Mouse (Mus musculus): Measurements from ENCODE around the gene Usp40. TPM values are rescaled to one million over a fixed set of nuclear protein-coding genes. Genes with fewer than 3 reads are reported as not detected.

Usp40 gene
- total RNA-seq, 2 experiments from 2014 or later = 15.1 to 27.2 TPM

GRCm38 (mm10) chr1:87906361-87906956, 101.9 kb downstream of the Usp40 start:
- no peak for DNase-seq (ENCODE audit: low spot score in 2 of 2)
- intact Hi-C loops (cut with DNase I) = no loop called here

GRCm38 (mm10) chr1:87902186-87902585, 106.2 kb downstream of the Usp40 start:
- intact Hi-C loops (cut with DNase I) = no loop called here

GRCm38 (mm10) chr1:87900979-87901378, 107.4 kb downstream of the Usp40 start:
- DNase-seq (ENCODE audit: low spot score in 2 of 2) = no peak
- intact Hi-C loops (cut with DNase I) = no loop called here

More at GRCm38 (mm10) chr1:87902186-87902585, 106.2 kb downstream of the Usp40 start:
- DNase-seq (ENCODE audit: low spot score in 2 of 2) = no peak

GRCm38 (mm10) chr1:87899701-87900100, 108.7 kb downstream of the Usp40 start:
- intact Hi-C loops (cut with DNase I) = no loop called here

GRCm38 (mm10) chr1:87896921-87897320, 111.4 kb downstream of the Usp40 start:
- DNase-seq (ENCODE audit: low spot score in 2 of 2) = no peak
- intact Hi-C loops (cut with DNase I) = no loop called here

More at GRCm38 (mm10) chr1:87899701-87900100, 108.7 kb downstream of the Usp40 start:
- DNase-seq (ENCODE audit: low spot score in 2 of 2) = no peak

Small RNA genes within 50 kb of the gene (microRNA-seq; reads per million reads assigned to microRNA genes)
- not detected for gene Gm25198

Other genes starting within 250 kb of the Usp40 start
- gene Sag, start 204.9 kb downstream of the Usp40 start, total RNA-seq (2021) = 1 to 10 TPM; 2.0 to 3.7 TPM
- gene Dgkd, start 155.3 kb downstream of the Usp40 start, total RNA-seq (2021) = 100 to 1,000 TPM in 1 of 2 experiments, 10 to 100 TPM in 1; 88.0 to 122 TPM
- not detected for gene Ugt1a10, start 46.8 kb upstream of the Usp40 start, total RNA-seq (2021)
- gene Ugt1a9, start 62.2 kb upstream of the Usp40 start, total RNA-seq (2021) = not detected
- gene Ugt1a8, start 79.3 kb upstream of the Usp40 start, total RNA-seq (2021) = not detected
- gene Ugt1a7c, start 86.5 kb upstream of the Usp40 start, total RNA-seq (2021) = under 1 TPM; 0.44 to 0.82 TPM
- under 1 TPM in 1 of 2 experiments, not detected in 1; 0.22 TPM for gene Ugt1a6b, start 94.7 kb upstream of the Usp40 start, total RNA-seq (2021)
- 1 to 10 TPM in 1 of 2 experiments, under 1 TPM in 1; 0.96 to 1.2 TPM for gene Ugt1a6a, start 126.3 kb upstream of the Usp40 start, total RNA-seq (2021)
- gene Ugt1a5, start 157.5 kb upstream of the Usp40 start, total RNA-seq (2021) = not detected
- not detected for gene Ugt1a2, start 192.1 kb upstream of the Usp40 start, total RNA-seq (2021)
- gene Dnajb3, start 197.2 kb upstream of the Usp40 start, total RNA-seq (2021) = 1 to 10 TPM; 2.2 to 2.5 TPM
- under 1 TPM in 1 of 2 experiments, not detected in 1; 0.18 TPM for gene Ugt1a1, start 203.4 kb upstream of the Usp40 start, total RNA-seq (2021)
- under 1 TPM in 1 of 2 experiments, not detected in 1; 0.07 TPM for gene Mroh2a, start 218.4 kb upstream of the Usp40 start, total RNA-seq (2021)

Data from left cerebral cortex, postnatal 36 days (tissue).